Mouse (Mus musculus) CH12.LX (cell line): ENCODE results near the gene Agap3. TPM values are rescaled to one million over a fixed set of nuclear protein-coding genes. Genes with fewer than 3 reads are reported as not detected.
A peak's percentile ranks its signal among the peaks of the same experiment; 100 is the strongest.

ENCODE experiments used
- DNase-seq: peaks from one replicate; pipeline ENCODE4 v3.0.0-alpha.2; 2013; ENCODE audit errors: extremely low read depth
- H3K27ac ChIP-seq: 2 replicates; pipeline ENCODE4 v1.5.1; 2012; ENCODE audit warnings: low read depth, mild to moderate bottlenecking, control low read depth, moderate library complexity; ENCODE audit not compliant: insufficient read depth
- H3K27me3 ChIP-seq: replicated peaks from 2 replicates; pipeline ENCODE3; 2012; ENCODE audit warnings: inconsistent platforms
- H3K36me3 ChIP-seq, 2 experiments: replicated peaks in 1 of 2; 2 replicates each; pipeline versions ENCODE3 to v1.6.1; 2012; ENCODE audit warnings: inconsistent platforms in 1 of 2, low read length in 1 of 2, mild to moderate bottlenecking in 1 of 2, mixed read lengths in 1 of 2, moderate library complexity in 1 of 2; ENCODE audit not compliant: control insufficient read depth in 1 of 2, insufficient read depth in 1 of 2
- H3K4me1 ChIP-seq, 2 experiments: 2 replicates each; pipeline ENCODE4 v1.6.1; 2012; ENCODE audit warnings: inconsistent platforms in 1 of 2, moderate library complexity in 1 of 2; ENCODE audit not compliant: insufficient read depth in 2 of 2, control insufficient read depth in 1 of 2
- H3K4me2 ChIP-seq: 2 replicates; pipeline ENCODE4 v1.6.1; 2012; ENCODE audit warnings: low read depth, mild to moderate bottlenecking, control low read depth; ENCODE audit not compliant: poor library complexity, insufficient read depth, severe bottlenecking
- H3K4me3 ChIP-seq, 3 experiments: fragments of 150-350 bp in 1 of 3; sonication (generic) in 1 of 3; replicated peaks in 1 of 3; 2 replicates each; pipeline versions ENCODE3 to v1.5.1; 2011 to 2012; ENCODE audit warnings: low read depth in 2 of 3, low read length in 2 of 3, mild to moderate bottlenecking in 2 of 3, moderate library complexity in 2 of 3, control low read depth in 1 of 3, improper control_type of control experiment in 1 of 3, inconsistent platforms in 1 of 3, mixed read lengths in 1 of 3; ENCODE audit not compliant: poor library complexity in 1 of 3
- H3K79me2 ChIP-seq: replicated peaks from 2 replicates; pipeline ENCODE4 v1.6.1; 2012; ENCODE audit warnings: mild to moderate bottlenecking, moderate library complexity; ENCODE audit not compliant: control insufficient read depth, poor library complexity, insufficient read depth, severe bottlenecking; ENCODE audit errors: extremely low read depth
- H3K9ac ChIP-seq: 2 replicates; pipeline ENCODE4 v1.6.1; 2012; ENCODE audit warnings: low read depth, mild to moderate bottlenecking, control low read depth, moderate library complexity; ENCODE audit not compliant: insufficient read depth
- H3K9me3 ChIP-seq: replicated peaks from 2 replicates; pipeline ENCODE3; 2012; ENCODE audit warnings: low read length, inconsistent platforms, mixed read lengths
- CHD2 ChIP-seq: IDR thresholded peaks from 2 replicates; pipeline ENCODE4 v1.6.1; 2011; ENCODE audit warnings: low read length, improper control_type of control experiment
- CTCF ChIP-seq, 2 experiments: IDR thresholded peaks in 1 of 2; conservative IDR thresholded peaks in 1 of 2; 2 replicates each; pipeline ENCODE4 v1.5.1; 2011 to 2012; ENCODE audit warnings: low read depth in 2 of 2, low read length in 2 of 2, improper control_type of control experiment in 1 of 2, inconsistent platforms in 1 of 2, mild to moderate bottlenecking in 1 of 2, moderate library complexity in 1 of 2
- E2F4 ChIP-seq: IDR thresholded peaks from 2 replicates; pipeline ENCODE4 v1.6.1; 2011; ENCODE audit warnings: low read depth, low read length, improper control_type of control experiment; ENCODE audit not compliant: insufficient replicate concordance
- ELF1 ChIP-seq: IDR thresholded peaks from 2 replicates; pipeline ENCODE4 v1.6.1; 2014; ENCODE audit warnings: low read depth, mild to moderate bottlenecking, inconsistent platforms, low read length, improper control_type of control experiment
- EP300 ChIP-seq: IDR thresholded peaks from 2 replicates; pipeline ENCODE4 v1.6.1; 2011; ENCODE audit warnings: low read length, improper control_type of control experiment
- ETS1 ChIP-seq: conservative IDR thresholded peaks from 2 replicates; pipeline ENCODE4 v1.6.1; 2012; ENCODE audit warnings: low read depth, mild to moderate bottlenecking, inconsistent platforms, low read length, improper control_type of control experiment, moderate library complexity
- HCFC1 ChIP-seq: IDR thresholded peaks from 2 replicates; pipeline ENCODE4 v1.6.1; 2012; ENCODE audit warnings: low read depth, mild to moderate bottlenecking, inconsistent platforms, low read length, improper control_type of control experiment
- JUN ChIP-seq: IDR thresholded peaks from 2 replicates; pipeline ENCODE4 v1.6.1; 2011; ENCODE audit warnings: low read depth, mild to moderate bottlenecking, low read length, improper control_type of control experiment, moderate library complexity; ENCODE audit not compliant: insufficient read depth
- JUND ChIP-seq: conservative IDR thresholded peaks from 2 replicates; pipeline ENCODE4 v1.6.1; 2011; ENCODE audit warnings: low read depth, low read length, improper control_type of control experiment
- KAT2A ChIP-seq: IDR thresholded peaks from 2 replicates; pipeline ENCODE4 v1.6.1; 2012; ENCODE audit warnings: low read length, improper control_type of control experiment, inconsistent platforms; ENCODE audit not compliant: insufficient replicate concordance
- MAFK ChIP-seq: IDR thresholded peaks from 2 replicates; pipeline ENCODE4 v1.6.1; 2011; ENCODE audit warnings: low read length, improper control_type of control experiment; ENCODE audit not compliant: insufficient replicate concordance
- MAX ChIP-seq: IDR thresholded peaks from 2 replicates; pipeline ENCODE4 v1.6.1; 2011; ENCODE audit warnings: low read length, improper control_type of control experiment
- MEF2A ChIP-seq: IDR thresholded peaks from 2 replicates; pipeline ENCODE4 v1.6.1; 2014; ENCODE audit warnings: low read depth, mild to moderate bottlenecking, inconsistent platforms, low read length, improper control_type of control experiment, borderline replicate concordance
- MXI1 ChIP-seq: IDR thresholded peaks from 2 replicates; pipeline ENCODE4 v1.6.1; 2011; ENCODE audit warnings: mild to moderate bottlenecking, low read depth, low read length, improper control_type of control experiment
- MYC ChIP-seq: IDR thresholded peaks from 2 replicates; pipeline ENCODE4 v1.6.1; 2011; ENCODE audit warnings: low read depth, mild to moderate bottlenecking, improper control_type of control experiment, low read length
- NELFE ChIP-seq: IDR thresholded peaks from 2 replicates; pipeline ENCODE4 v1.6.1; 2011; ENCODE audit warnings: low read depth, low read length, improper control_type of control experiment
- NRF1 ChIP-seq: IDR thresholded peaks from 2 replicates; pipeline ENCODE4 v1.6.1; 2014; ENCODE audit warnings: low read depth, mild to moderate bottlenecking, inconsistent platforms, low read length, improper control_type of control experiment, moderate library complexity
- PAX5 ChIP-seq: IDR thresholded peaks from 2 replicates; pipeline ENCODE4 v1.6.1; 2012; ENCODE audit warnings: low read length, inconsistent platforms, mixed read lengths
- RAD21 ChIP-seq: IDR thresholded peaks from 2 replicates; pipeline ENCODE4 v1.6.1; 2011; ENCODE audit warnings: low read depth, mild to moderate bottlenecking, low read length, improper control_type of control experiment, moderate library complexity
- RCOR1 ChIP-seq: conservative IDR thresholded peaks from 2 replicates; pipeline ENCODE4 v1.6.1; 2012; ENCODE audit warnings: low read depth, mild to moderate bottlenecking, inconsistent platforms, low read length, improper control_type of control experiment
- SIN3A ChIP-seq: IDR thresholded peaks from 2 replicates; pipeline ENCODE4 v1.6.1; 2012; ENCODE audit warnings: low read length, improper control_type of control experiment, inconsistent platforms
- SMC3 ChIP-seq: IDR thresholded peaks from 2 replicates; pipeline ENCODE4 v1.6.1; 2011; ENCODE audit warnings: low read depth, low read length, improper control_type of control experiment
- TCF12 ChIP-seq: IDR thresholded peaks from 2 replicates; pipeline ENCODE4 v1.6.1; 2014; ENCODE audit warnings: low read depth, mild to moderate bottlenecking, inconsistent platforms, low read length, improper control_type of control experiment
- USF1 ChIP-seq: IDR thresholded peaks from 2 replicates; pipeline ENCODE4 v1.6.1; 2014; ENCODE audit warnings: low read depth, mild to moderate bottlenecking, inconsistent platforms, low read length, improper control_type of control experiment
- ZC3H11A ChIP-seq: IDR thresholded peaks from 2 replicates; pipeline ENCODE4 v1.6.1; 2012; ENCODE audit warnings: low read depth, mild to moderate bottlenecking, inconsistent platforms, low read length, improper control_type of control experiment
- ZNF384 ChIP-seq: IDR thresholded peaks from 2 replicates; pipeline ENCODE4 v1.6.1; 2012; ENCODE audit warnings: low read depth, low read length, improper control_type of control experiment, inconsistent platforms
- dilution Hi-C: fragments of 300-500 bp; cut with MboI; formaldehyde crosslinking; loops from 2 replicates; pipeline ENCODE4 v1.14.3; 2020; ENCODE audit warnings: low sequenced_read_pairs; ENCODE audit not compliant: extremely low pct_unique_long_range_greater_than_20kb, extremely low pct_ligation_motif_present
- in situ Hi-C: fragments of 300-500 bp; cut with MboI; formaldehyde crosslinking; loops from 3 replicates; pipeline ENCODE4 v1.14.3; 2019; ENCODE audit warnings: low sequenced_read_pairs, low pct_ligation_motif_present, low pct_unique_long_range_greater_than_20kb, mixed read lengths
- polyA plus RNA-seq: library from polyadenylated mRNA; unstranded; fragments of >175 nt; gene quantifications from 2 replicates; pipeline ENCODE4 v1.2.1, GENCODE M21; 2012; ENCODE audit warnings: low read depth; ENCODE audit not compliant: insufficient read length
- total RNA-seq, 2 experiments: library from RNA; depleted of rRNA; stranded (reverse); fragments of 300-350 nt in 1 of 2; fragments of >200 nt in 1 of 2; gene quantifications; 2 replicates each; pipeline ENCODE4 v1.2.3; 2012 to 2014

Agap3 gene
- total and polyA plus RNA-seq, 3 experiments: 15.4 to 43.5 (median 38.0) TPM

DNA sequence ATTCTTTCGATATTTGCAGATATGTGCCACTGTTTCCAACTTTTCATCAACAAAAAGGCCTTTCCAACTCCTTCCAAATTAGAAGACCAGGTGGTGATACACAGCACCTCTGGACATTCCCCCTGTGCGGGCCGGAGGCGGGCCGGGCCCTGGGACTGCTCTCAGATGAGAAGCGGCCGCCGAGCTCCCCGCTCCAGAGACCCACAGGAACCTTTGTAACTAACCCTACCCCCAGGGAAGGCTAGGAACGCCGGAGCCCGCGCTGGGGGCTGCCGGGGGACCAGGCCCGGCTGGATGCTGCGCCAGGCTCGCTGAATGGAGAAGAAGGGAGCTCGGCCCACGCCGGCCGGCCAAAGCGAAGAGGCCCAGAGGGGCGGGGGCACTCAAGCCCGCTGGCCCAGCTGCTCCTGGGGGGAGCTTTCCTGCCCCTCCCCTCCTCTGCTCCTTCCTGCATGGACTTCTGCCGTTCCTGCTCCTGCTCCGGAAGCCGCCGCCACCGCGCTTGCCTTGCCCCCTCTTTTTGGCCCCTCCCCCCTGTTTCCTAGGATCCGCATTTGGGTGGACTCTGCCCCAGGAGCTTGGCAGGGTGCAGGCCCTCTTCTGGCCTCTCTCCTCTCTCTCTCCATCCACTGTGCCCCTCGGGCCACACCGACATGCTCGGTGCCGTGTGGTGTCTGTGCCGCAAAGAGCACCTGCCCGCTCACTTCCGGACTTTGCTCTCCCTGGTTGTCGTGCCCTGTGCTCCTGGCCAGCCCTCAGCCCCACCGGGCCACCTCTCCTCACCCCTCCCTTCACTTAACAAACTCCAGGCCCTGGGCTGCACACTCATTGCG, 30.5 kb downstream of the Agap3 start:
- Histone ChIP-seq H3K27me3 (no peaks in the 10 kb centered on the region), H3K4me3 (no peak overlapping the region), H3K36me3 (peaks cover 57 to 97% of the 10 kb centered on the region in 2 experiments), H3K9ac (no peak overlapping the region), H3K79me2 (no peaks in the 10 kb centered on the region), H3K4me1 (no peaks in the 10 kb centered on the region), H3K27ac (no peak overlapping the region), H3K4me2 (no peak overlapping the region), H3K9me3 (no peaks in the 10 kb centered on the region)
- dilution Hi-C loops (no loop called here), in situ Hi-C loops (no loop called here)
- no peak for DNase-seq
- TF ChIP-seq SIN3A (no peak), NELFE (no peak), MAX (no peak), RAD21 (no peak), HCFC1 (no peak), CHD2 (no peak), ZC3H11A (no peak), MAFK (no peak), MEF2A (no peak), TCF12 (no peak), ELF1 (no peak), USF1 (no peak), KAT2A (no peak), MYC (no peak), ZNF384 (no peak), ETS1 (no peak)

- in situ Hi-C loops (no loop called here), dilution Hi-C loops (no loop called here)
- Histone ChIP-seq H3K79me2 (no peaks in the 10 kb centered on the region), H3K36me3 (peaks cover 57 to 97% of the 10 kb centered on the region in 2 experiments), H3K27me3 (no peaks in the 10 kb centered on the region), H3K27ac (no peak overlapping the region), H3K4me1 (no peaks in the 10 kb centered on the region), H3K4me3 (no peak overlapping the region), H3K9me3 (no peaks in the 10 kb centered on the region), H3K9ac (no peak overlapping the region), H3K4me2 (no peak overlapping the region)
- TF ChIP-seq HCFC1: no peak
- no peak for TF ChIP-seq CHD2
- peak; percentile 44 for TF ChIP-seq ELF1
- no peak for TF ChIP-seq TCF12
- TF ChIP-seq MXI1: no peak
- no peak for TF ChIP-seq JUN
- TF ChIP-seq NRF1: no peak
- no peak for TF ChIP-seq E2F4
- no peak for TF ChIP-seq MEF2A
- TF ChIP-seq KAT2A: no peak
- no peak for TF ChIP-seq EP300
- peak; percentile 47 for TF ChIP-seq SMC3
- 0 out of 2 replicates have a peak, but pooled peaks have one; percentile 11 for TF ChIP-seq MYC
- no peak for TF ChIP-seq ZNF384
- TF ChIP-seq RAD21: peak; percentile 58
- TF ChIP-seq MAX: no peak
- peak in 1 of 2 experiments; percentile 82; a peak in 2 of 4 replicates for TF ChIP-seq CTCF (conservative IDR thresholded peaks at IDR 0.05 in 1 of 2, IDR thresholded peaks at IDR 0.05 in 1 of 2; ENCODE audit: low read depth in 2 of 2, low read length in 2 of 2)
- no peak for TF ChIP-seq MAFK
- no peak for TF ChIP-seq RCOR1
- TF ChIP-seq JUND: no peak
- TF ChIP-seq PAX5: no peak
- peak; percentile 66 for DNase-seq
These were observed 31.3 kb downstream of the Agap3 start for GRCm38 (mm10) chr5:24483326-24483725.
